Mouse (Mus musculus): Measurements from ENCODE around the gene Fndc3a.
A peak's percentile ranks its signal among the peaks of the same experiment; 100 is the strongest.

Gene Fndc3a

DNA sequence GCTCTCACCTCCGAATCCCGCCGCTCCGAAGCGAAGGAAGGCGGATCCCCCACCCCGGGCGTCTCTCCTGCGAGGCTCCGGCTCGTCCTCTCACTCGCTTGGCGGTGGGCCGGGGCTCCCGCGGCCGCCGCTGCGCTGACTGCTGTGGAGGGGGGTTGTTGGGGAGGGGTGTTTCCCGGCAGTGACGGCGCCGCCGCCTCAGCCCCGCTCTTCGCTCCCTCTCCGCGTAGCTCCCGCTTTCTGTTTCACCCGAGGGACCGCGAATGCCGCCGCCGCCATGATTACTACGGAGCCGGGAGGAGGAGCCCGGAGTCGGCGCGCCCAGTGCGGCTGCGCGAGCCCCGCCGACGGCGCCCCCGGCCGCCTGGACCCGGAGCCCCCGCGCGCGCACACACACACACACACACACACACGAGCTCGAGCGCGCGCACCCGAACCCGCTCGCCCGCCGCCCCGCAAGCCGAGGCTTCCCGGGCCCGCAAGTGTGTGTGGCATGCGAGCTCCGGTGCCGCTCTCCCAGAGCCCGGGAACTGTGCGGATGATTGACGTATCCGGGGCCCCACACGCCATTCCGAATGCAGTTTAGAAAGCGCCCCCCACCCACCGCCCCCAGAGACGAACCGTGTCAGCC lies at the start of gene Fndc3a:
Gene Fndc3a, minus strand, starts transcription at position 294 of the 631 bp plus-strand sequence.
- peak; percentile 68 to 71 for DNase-seq (ENCODE audit: low spot score in 2 of 2)

GRCm38 (mm10) chr14:72752893-72753292 lies 43.1 kb upstream of the Fndc3a start:
- DNase-seq (ENCODE audit: low spot score in 2 of 2), result no peak

DNA sequence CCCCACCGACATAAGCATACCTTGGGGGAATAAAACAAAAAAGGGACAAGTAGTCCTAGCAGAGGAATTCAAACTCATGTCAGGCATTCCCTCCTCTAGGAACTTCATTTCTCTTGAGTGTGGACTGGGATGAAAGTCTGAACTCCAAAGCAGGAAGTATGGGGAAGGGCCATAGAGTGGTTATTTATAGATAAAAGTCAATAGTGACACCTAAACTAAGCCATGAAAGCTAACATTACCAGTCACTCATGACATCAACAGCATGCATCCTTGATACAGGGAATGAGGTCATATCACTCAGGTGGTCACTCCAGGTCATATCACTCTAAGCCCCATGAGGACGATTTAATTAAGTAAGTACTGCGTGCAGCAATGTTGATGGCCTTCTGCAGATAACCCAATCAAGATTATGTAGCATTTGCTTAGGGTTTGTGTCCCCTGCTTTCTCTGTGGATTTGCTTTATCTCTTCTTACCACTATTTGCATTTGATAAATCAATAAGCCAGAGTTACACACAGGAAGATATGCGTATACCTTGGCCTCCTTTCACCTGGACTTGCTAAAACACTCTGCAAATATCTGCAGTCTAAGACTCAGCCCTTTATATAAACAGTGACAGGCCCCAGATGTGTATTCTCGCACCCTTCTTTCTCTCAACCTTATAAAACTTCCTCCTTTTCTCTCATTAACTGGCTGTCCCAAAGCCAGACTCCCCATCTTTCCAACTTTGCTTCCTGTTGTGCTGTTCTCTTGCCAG lies 40.8 kb upstream of the Fndc3a start:
- DNase-seq (ENCODE audit: low spot score in 2 of 2), result no peak

- DNase-seq (ENCODE audit: low spot score in 2 of 2), result no peak
Observed at GRCm38 (mm10) chr14:72748331-72748730, 38.5 kb upstream of the Fndc3a start.

GRCm38 (mm10) chr14:72741667-72742066 lies 31.9 kb upstream of the Fndc3a start:
- DNase-seq (ENCODE audit: low spot score in 2 of 2), result no peak

GRCm38 (mm10) chr14:72740336-72740735 lies 30.5 kb upstream of the Fndc3a start:
- DNase-seq (ENCODE audit: low spot score in 2 of 2), result no peak

DNA sequence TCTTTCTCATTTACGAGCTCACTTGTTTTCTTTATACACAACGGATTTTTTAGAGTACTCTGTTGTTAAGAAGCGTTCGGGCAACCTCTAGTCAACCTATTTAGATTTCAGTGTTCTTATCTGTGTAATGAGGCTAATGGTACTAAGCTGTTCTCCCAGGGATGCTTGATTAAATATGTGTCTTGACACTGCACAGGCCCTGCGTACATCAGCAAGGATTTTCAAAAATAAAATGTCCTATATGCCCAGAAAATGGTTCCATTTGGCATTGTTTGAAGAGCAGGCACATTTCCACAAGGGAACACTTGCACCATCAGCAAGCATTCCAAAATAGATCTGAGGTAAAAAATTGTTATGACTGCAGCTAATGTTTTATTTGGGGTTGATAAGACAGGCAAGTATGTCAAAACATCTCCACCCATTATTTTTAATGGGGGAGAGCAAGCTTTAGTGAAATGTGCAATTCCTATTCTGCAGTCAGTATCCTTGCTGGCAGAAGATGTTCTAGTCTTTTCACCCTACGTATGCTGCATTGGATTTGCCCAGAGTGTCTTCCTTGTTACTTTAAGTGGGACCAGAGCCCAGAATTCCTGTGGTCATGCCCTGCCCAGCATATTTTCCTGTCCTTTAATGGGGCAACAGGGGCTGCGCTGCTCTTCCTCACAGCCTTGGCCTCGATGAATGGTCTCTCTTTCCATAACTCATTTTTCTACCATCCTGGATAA lies 29.8 kb upstream of the Fndc3a start:
- DNase-seq (ENCODE audit: low spot score in 2 of 2), result no peak

GRCm38 (mm10) chr14:72738776-72739175 lies 29.0 kb upstream of the Fndc3a start:
- no peak for DNase-seq (ENCODE audit: low spot score in 2 of 2)

DNA sequence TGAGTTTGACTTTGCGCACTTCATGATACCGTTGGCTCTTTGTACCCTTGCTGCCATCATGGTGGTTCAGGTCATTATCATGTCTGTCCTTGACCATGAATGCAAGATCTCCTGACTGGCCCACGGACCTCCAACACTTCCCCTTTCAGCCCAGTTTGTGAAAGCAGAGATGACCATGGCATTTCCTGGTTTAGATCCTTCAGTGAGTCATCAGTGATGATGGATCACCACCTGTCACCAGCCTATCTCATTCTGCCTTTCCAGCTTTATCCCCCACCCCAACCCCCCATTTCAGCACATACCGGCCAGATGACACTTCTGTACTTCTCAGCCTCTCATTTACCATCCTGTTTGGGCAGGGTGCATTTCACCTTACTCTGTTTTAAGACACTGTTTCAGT lies 28.4 kb upstream of the Fndc3a start:
- DNase-seq (ENCODE audit: low spot score in 2 of 2), result no peak

DNA sequence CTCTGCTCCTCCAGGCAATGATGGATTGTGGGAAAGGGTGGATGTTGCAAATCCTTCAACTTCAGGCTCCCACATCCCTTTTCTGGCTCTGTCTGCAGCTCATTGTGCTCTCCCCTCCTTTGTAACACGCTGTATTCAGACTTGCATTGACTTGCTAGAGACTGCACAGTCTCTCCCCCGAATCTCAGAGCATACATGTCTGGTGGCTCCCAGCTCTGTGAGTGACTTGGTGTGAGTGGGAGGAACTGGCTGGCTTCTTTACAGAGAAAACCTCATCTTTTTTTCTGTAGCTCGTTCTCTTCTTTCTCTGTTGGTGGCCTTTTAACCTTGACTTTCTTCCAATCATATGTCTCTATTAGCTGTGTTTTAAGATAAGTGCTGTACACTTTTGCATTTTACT lies 16.1 kb upstream of the Fndc3a start:
- DNase-seq (ENCODE audit: low spot score in 2 of 2), result no peak

GRCm38 (mm10) chr14:72722274-72723053 lies 12.7 kb upstream of the Fndc3a start:
- no peak for DNase-seq (ENCODE audit: low spot score in 2 of 2)

DNA sequence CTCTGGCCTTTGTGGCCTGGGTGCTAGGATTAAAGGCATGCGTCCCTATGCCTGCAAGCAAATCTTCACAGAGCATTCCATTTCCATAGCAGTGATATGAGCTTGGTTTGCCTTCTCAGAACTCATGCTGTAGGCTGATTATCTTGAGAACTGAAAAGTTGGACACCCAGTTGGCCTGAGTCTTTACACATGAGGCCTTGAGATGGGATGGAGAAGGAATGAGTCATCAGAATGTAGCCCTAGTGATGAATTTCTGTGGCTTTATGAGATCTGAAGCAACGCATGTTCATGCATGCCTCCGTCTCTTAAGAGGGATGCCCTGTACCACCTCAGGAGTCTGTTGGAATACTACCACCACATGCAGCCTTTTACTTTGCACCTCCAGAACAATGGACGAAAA lies 6.4 kb upstream of the Fndc3a start:
- no peak for DNase-seq (ENCODE audit: low spot score in 2 of 2)

GRCm38 (mm10) chr14:72711130-72711529 lies 1.3 kb upstream of the Fndc3a start:
- DNase-seq (ENCODE audit: low spot score in 2 of 2), result no peak

- peak in 1 of 2 experiments; percentile 20 for DNase-seq (ENCODE audit: low spot score in 2 of 2)
Observed at GRCm38 (mm10) chr14:72710341-72711027, 681 bp upstream of the Fndc3a start.

DNA sequence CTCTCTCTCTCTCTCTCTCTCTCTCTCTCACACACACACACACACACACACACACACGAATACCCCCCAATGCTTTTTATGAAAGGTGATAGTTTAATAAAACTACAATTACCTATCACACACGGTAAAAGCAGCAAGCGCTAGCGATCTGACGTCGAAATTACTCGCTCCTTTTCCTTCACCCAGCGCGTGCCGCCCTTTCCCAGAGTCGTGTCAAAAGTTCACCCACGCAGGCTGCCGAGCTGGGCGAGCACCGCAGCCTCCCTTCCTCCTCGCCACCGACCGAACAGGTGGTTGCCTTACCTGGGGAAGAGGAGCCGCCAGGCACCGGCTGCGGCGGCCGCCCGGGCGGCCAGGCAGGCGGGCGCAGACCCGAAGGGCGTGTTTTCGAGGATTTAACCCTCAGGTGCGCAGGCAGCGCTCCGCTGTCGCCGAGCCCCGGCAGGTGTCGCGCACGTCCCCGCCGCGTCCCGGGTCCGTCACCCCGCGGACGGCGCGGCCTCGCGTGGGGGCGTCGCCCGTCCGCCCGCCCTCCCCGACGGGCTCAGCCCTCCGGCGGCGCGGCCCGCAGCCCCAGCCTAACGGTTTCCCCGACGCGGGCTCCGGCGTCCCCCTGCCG lies 603 bp downstream of the Fndc3a start:
- peak in 1 of 2 experiments; percentile 16 for DNase-seq (ENCODE audit: low spot score in 2 of 2)

DNA sequence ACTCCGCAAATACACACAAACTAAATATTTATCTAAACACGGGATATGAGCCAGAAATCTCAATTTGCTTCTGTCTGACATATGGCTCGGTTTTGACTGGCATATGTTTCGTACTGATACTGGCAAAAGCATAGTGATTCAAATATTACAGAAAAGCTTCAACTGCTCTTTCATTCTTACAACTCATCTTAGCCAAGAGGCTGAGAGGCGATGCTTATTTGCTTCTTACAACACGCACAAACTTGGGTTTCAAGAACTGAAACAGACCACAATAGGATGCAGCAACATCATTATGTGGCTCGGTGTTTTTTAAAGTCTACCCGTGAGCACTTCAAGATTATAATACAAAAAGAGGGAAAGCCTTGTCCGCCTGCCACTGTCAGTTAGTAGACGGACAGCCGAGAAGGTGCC lies 1.2 kb downstream of the Fndc3a start:
- no peak for DNase-seq (ENCODE audit: low spot score in 2 of 2)

GRCm38 (mm10) chr14:72700056-72700455 lies 9.7 kb downstream of the Fndc3a start:
- no peak for DNase-seq (ENCODE audit: low spot score in 2 of 2)

- DNase-seq (ENCODE audit: low spot score in 2 of 2), result no peak
Observed at GRCm38 (mm10) chr14:72691406-72691805, 18.4 kb downstream of the Fndc3a start.

GRCm38 (mm10) chr14:72689525-72689924 lies 20.3 kb downstream of the Fndc3a start:
- no peak for DNase-seq (ENCODE audit: low spot score in 2 of 2)

- no peak for DNase-seq (ENCODE audit: low spot score in 2 of 2)
Observed at GRCm38 (mm10) chr14:72684857-72685370, 24.9 kb downstream of the Fndc3a start.

DNA sequence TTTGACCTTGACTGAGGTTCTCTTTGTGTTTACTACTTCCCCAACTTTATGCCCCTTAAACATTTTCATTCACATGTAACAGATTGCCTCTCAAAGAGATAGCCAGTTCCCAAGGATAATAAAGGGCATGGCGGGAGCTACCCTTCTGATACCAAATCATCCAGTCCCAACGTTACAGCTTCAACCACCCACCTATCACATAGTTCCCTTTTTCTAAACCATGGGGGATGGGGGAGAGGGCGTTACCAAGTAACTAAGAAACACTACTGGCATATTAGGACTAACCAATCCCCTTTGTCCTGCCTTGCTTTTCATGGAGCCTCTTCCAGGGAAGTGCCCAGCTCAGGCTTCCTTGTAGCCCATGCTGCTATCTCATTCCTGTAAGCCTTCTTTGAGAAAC lies 32.6 kb downstream of the Fndc3a start:
- no peak for DNase-seq (ENCODE audit: low spot score in 2 of 2)
